Mouse (Mus musculus) ES-Bruce4 (cell line): Measurements from ENCODE around the gene Rnf224.

Experiments
- CTCF ChIP-seq: IDR thresholded peaks from one replicate; pipeline ENCODE4 v1.8.1; 2011; ENCODE audit warnings: low read depth, low read length
- EP300 ChIP-seq: IDR thresholded peaks from 2 replicates; pipeline ENCODE4 v1.6.1; 2011; ENCODE audit warnings: low read depth, low read length; ENCODE audit not compliant: insufficient read depth
- POLR2A ChIP-seq: IDR thresholded peaks from one replicate; pipeline ENCODE4 v1.8.1; 2011; ENCODE audit warnings: low read length; ENCODE audit not compliant: insufficient read depth

GRCm38 (mm10) chr2:25263623-25264285, 27.2 kb upstream of the Rnf224 start:
- no peak for TF ChIP-seq CTCF
- no peak for TF ChIP-seq EP300
- TF ChIP-seq POLR2A: no peak
